Mouse (Mus musculus) olfactory bulb, adult 2 months (tissue): ENCODE measurements around the gene L3mbtl4. TPM values are rescaled to one million over a fixed set of nuclear protein-coding genes. Genes with fewer than 3 reads are reported as not detected.
A peak's percentile ranks its signal among the peaks of the same experiment; 100 is the strongest.

ENCODE experiments used
- H3K27ac ChIP-seq: fragments of 200-500 bp; 2 replicates; pipeline ENCODE4 v1.5.1; 2012; ENCODE audit warnings: low read depth, low read length; ENCODE audit not compliant: insufficient read depth
- H3K4me1 ChIP-seq: fragments of 200-500 bp; 2 replicates; pipeline ENCODE4 v1.6.1; 2012; ENCODE audit warnings: low read length; ENCODE audit not compliant: control insufficient read depth, insufficient read depth
- H3K4me3 ChIP-seq: fragments of 200-500 bp; 2 replicates; pipeline ENCODE4 v1.5.1; 2012; ENCODE audit warnings: mild to moderate bottlenecking, low read depth, low read length, moderate library complexity; ENCODE audit not compliant: insufficient read depth
- CTCF ChIP-seq: fragments of 200-500 bp; IDR thresholded peaks from 2 replicates; pipeline ENCODE4 v1.5.1; 2012; ENCODE audit warnings: low read depth, mild to moderate bottlenecking, low read length, moderate library complexity; ENCODE audit not compliant: insufficient read depth
- POLR2A ChIP-seq: fragments of 200-500 bp; IDR thresholded peaks from 2 replicates; pipeline ENCODE4 v1.6.1; 2012; ENCODE audit warnings: mild to moderate bottlenecking, low read depth, low read length, moderate library complexity; ENCODE audit not compliant: insufficient read depth
- WGBS: fragments of 180-500 bp; shearing (Covaris S2); methylation state at CpG from one replicate; pipeline ENCODE4 v1.1.7; 2018; 5-methylcytosine and 5-hydroxymethylcytosine counted together
- polyA plus RNA-seq: library from polyadenylated mRNA; stranded (reverse); fragments of >200 nt; gene quantifications from 2 replicates; pipeline ENCODE4 v1.2.4, GENCODE M21; 2012; ENCODE audit warnings: low replicate concordance; ENCODE audit not compliant: missing spikeins, insufficient read depth, insufficient read length

L3mbtl4 gene
- polyA plus RNA-seq, 1 experiment = not detected

DNA sequence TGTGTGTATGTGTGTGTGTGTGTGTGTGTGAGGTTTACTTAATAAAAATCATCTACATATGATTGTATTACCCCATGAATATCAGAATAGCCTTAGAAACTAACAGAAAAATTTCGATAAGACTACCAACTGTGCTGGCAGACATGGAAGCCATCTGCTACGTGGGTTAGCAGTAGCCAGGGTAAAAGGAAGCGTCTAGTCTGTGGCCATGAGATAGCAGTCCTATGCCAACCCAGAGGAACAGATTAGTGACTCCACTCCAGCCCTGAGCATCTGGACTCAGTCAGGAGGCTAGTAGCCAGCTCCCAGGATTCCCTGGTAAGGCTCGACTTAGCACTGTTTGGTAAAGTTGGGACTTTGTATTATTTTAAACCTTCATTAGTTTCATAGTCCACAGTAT lies 329.1 kb downstream of the L3mbtl4 start:
- Histone ChIP-seq H3K4me3 (no peak overlapping the region), H3K27ac (no peak overlapping the region), H3K4me1 (no peaks in the 10 kb centered on the region)
- TF ChIP-seq CTCF = no peak
- no peak for TF ChIP-seq POLR2A
- 90% methylated on average over 4 of the region's 4 CpGs for WGBS

- Histone ChIP-seq H3K4me3 (no peak overlapping the region), H3K27ac (no peak overlapping the region), H3K4me1 (no peaks in the 10 kb centered on the region)
- TF ChIP-seq CTCF = no peak
- no peak for TF ChIP-seq POLR2A
- WGBS = 80% methylated on average over 6 of the region's 6 CpGs
These were observed 334.1 kb downstream of the L3mbtl4 start for GRCm38 (mm10) chr17:68607691-68608090.

GRCm38 (mm10) chr17:68611247-68611646 lies 337.6 kb downstream of the L3mbtl4 start:
- TF ChIP-seq CTCF = no peak
- no peak for TF ChIP-seq POLR2A

DNA sequence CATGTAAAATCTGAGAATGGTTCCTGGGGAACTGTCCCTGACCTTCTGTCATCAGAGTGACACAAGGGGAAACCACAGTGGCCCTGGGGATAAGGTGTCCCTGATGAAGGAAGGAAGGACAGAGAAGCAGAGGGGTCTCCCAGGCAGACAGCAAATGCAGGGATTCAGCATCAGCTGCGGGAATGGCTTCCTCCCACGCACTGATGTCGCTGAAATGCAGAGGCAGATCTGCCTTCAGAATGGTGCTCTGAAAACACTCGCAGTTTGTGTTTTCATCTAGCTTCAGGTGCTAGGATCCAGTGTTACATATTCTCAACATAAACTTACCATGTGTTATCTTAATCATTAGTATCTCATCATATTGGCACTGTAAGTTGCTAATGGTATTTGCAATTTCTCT lies 351.7 kb downstream of the L3mbtl4 start:
- 38% methylated on average over 4 of the region's 4 CpGs for WGBS
- peaks cover 5% of the 10 kb centered on the region; the same call in 1 of the 2 replicates for H3K4me1 ChIP-seq
- 0 out of 2 replicates have a peak overlapping the region, but pooled peaks have one; percentile 36 for H3K27ac ChIP-seq
- H3K4me3 ChIP-seq = no peak overlapping the region
- no peak for TF ChIP-seq POLR2A
- TF ChIP-seq CTCF = no peak

More at GRCm38 (mm10) chr17:68611247-68611646, 337.6 kb downstream of the L3mbtl4 start:
- 80% methylated on average over 6 of the region's 6 CpGs for WGBS
- no peak overlapping the region for H3K4me3 ChIP-seq
- no peak overlapping the region for H3K27ac ChIP-seq
- no peaks in the 10 kb centered on the region for H3K4me1 ChIP-seq

- Histone ChIP-seq H3K4me1 (peaks cover 5% of the 10 kb centered on the region; the same call in 1 of the 2 replicates), H3K27ac (no peak overlapping the region), H3K4me3 (no peak overlapping the region)
- TF ChIP-seq POLR2A = no peak
- TF ChIP-seq CTCF = no peak
- 70% methylated on average over 7 of the region's 7 CpGs for WGBS
These were observed 356.2 kb downstream of the L3mbtl4 start for GRCm38 (mm10) chr17:68629631-68630426.

GRCm38 (mm10) chr17:68631396-68631795 lies 357.8 kb downstream of the L3mbtl4 start:
- H3K4me1 ChIP-seq = no peaks in the 10 kb centered on the region

DNA sequence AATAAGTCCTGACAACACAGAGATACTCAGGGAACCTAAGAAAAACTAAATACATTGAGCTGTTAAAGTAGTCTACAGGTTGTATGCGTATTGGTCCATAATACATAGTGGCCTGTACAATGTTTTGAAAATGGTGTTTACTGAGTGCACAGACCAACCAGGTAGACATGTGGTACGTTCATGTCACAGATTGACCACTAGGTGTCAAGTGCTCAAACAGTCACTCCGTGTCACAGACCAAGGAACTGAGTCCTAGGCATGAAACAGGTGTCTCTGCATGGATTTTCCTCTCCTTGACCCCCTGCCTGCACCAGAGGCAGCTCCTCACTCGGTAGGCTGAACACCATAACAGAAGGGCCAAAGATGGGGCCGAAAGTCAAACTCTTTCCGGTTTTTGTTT lies 366.6 kb downstream of the L3mbtl4 start:
- TF ChIP-seq POLR2A = no peak
- no peak for TF ChIP-seq CTCF
- 86% methylated on average over 6 of the region's 6 CpGs for WGBS
- no peak overlapping the region for H3K27ac ChIP-seq
- no peaks in the 10 kb centered on the region for H3K4me1 ChIP-seq
- H3K4me3 ChIP-seq = no peak overlapping the region

More at GRCm38 (mm10) chr17:68631396-68631795, 357.8 kb downstream of the L3mbtl4 start:
- H3K4me3 ChIP-seq = no peak overlapping the region
- 42% methylated on average over 8 of the region's 8 CpGs for WGBS
- TF ChIP-seq POLR2A (no peak), CTCF (no peak)
- no peak overlapping the region for H3K27ac ChIP-seq

DNA sequence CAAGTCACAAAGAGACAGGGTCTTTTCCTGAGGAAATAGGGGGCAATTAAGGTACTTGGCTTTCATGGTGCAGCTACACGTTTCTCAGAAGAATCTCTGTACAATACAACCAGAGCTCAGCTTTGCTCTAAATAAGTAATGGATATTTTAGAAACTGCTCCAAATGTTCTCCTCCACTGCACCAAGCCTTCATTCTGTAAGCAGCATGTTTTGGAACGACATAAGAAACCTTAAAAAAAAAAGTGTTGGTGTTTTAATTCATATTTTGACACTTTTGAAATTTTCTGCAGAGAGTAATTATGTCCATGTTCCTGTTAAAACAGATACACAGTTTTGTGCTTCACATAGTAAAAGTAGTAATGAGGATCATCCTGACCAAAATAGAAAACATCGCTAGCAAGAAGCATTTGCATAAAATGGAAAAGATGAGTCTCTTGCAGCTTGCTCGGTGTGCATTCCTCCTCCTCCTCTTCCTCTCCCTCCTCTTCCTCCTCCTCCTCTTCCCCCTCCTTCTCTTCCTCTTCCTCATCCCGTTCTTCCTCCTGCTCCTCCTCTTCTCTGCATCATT lies 369.0 kb downstream of the L3mbtl4 start:
- no peak for TF ChIP-seq POLR2A
- no peak for TF ChIP-seq CTCF
- 47% methylated on average over 5 of the region's 5 CpGs for WGBS
- Histone ChIP-seq H3K27ac (no peak overlapping the region), H3K4me1 (no peaks in the 10 kb centered on the region), H3K4me3 (no peak overlapping the region)

- WGBS = 77% methylated on average over 1 of the region's 1 CpGs
- H3K4me1 ChIP-seq = no peaks in the 10 kb centered on the region
- TF ChIP-seq POLR2A (no peak), CTCF (no peak)
- no peak overlapping the region for H3K4me3 ChIP-seq
- H3K27ac ChIP-seq = no peak overlapping the region
These were observed 392.9 kb downstream of the L3mbtl4 start for GRCm38 (mm10) chr17:68666528-68666927.
